Comparison of ENCODE assay signal across 17 mouse cellular contexts in the genomic region with DNA sequence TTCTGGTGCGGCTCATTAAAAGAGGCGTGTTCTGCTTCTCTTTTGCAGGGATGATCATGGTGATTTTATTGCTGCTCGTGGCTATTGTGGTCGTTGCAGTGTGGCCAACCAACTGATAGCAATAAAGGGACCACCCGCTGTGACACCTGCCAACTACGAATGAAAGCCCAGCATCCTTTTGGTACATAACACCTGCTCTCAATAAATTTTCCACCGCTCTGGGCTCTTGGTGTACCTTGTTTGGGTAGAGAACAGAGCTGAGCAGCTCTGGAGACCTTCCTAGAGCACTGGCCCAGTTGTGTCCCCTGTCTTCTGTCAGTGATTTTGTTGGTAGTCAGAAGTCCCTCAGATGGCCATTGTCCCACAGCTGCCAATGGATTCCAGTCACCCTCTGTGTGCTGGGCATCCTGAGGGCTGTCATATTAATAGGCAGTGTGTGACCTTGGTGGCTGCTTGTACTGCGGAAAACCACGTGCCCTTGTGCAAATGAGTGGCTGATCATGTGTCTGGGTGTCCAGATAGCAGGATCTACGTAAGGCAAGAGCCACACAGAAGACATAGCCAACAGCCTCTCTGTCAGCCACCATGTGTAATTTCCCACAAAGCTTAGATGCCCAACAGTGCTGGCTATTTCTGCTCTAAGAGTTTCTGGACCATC.
DNase-seq lines count a peak whose midpoint lies in the region; ATAC-seq and TF ChIP-seq lines count a peak whose summit lies in the region.
"Had no signal": no experiment of that assay in that cellular context is flagged by ENCODE, and none has a peak within 500 bp of the region (broad histone marks: within the 10 kb centered on the region; RNA-seq: fewer than 3 reads in every experiment).

No protein-coding gene starts in this region.

- H3K4me2 ChIP-seq in heart, postnatal 0 days (ENCODE audit: low read depth, low read length), result no peak overlapping the region
- no peak overlapping the region for H3K4me2 ChIP-seq in CH12.LX (ENCODE audit: insufficient read depth, low read depth, poor library complexity, severe bottlenecking)
- no peak overlapping the region for H3K4me2 ChIP-seq in intestine, postnatal 0 days (replicated peaks; ENCODE audit: low read depth)
- H3K4me2 ChIP-seq: embryonic facial prominence, embryonic 15.5 days had no signal

- dilution Hi-C loops in CH12.LX (cut with MboI; ENCODE audit: extremely low pct_ligation_motif_present, extremely low pct_unique_long_range_greater_than_20kb, low sequenced_read_pairs), result no loop called here

- H3K79me2 ChIP-seq in CH12.LX (replicated peaks; ENCODE audit: control insufficient read depth, extremely low read depth, insufficient read depth, poor library complexity, severe bottlenecking), result no peaks in the 10 kb centered on the region

- in situ Hi-C loops in CH12.LX (cut with MboI; ENCODE audit: low pct_ligation_motif_present, low pct_unique_long_range_greater_than_20kb, low sequenced_read_pairs), result loop anchor here (5.0 kb wide), 1 partner anchor 186 kb away; no protein-coding TSS in a partner anchor

- no peak overlapping the region for H3K9ac ChIP-seq in heart, postnatal 0 days (replicated peaks; ENCODE audit: low read depth, low read length)
- H3K9ac ChIP-seq in CH12.LX (ENCODE audit: insufficient read depth, low read depth), result no peak overlapping the region
- no peak overlapping the region for H3K9ac ChIP-seq in intestine, postnatal 0 days (ENCODE audit: low read depth, low read length)
- H3K9ac ChIP-seq: embryonic facial prominence, embryonic 15.5 days; liver, embryonic 14.5 days had no signal

- TF ChIP-seq CTCF in heart, postnatal 0 days (IDR thresholded peaks at IDR 0.05; ENCODE audit: low read depth), result no peak
- no peak for TF ChIP-seq CTCF in CH12.LX (conservative IDR thresholded peaks at IDR 0.05 in 1 of 2, IDR thresholded peaks at IDR 0.05 in 1 of 2; ENCODE audit: low read depth in 2 of 2, low read length in 2 of 2)
- no peak for TF ChIP-seq CTCF in intestine, postnatal 0 days (IDR thresholded peaks at IDR 0.05; ENCODE audit: low read depth)

- H3K36me3 ChIP-seq in heart, postnatal 0 days (replicated peaks; ENCODE audit: control insufficient read depth, insufficient read depth, low read length), result no peaks in the 10 kb centered on the region
- peaks cover 0 to 18% of the 10 kb centered on the region in 2 experiments for H3K36me3 ChIP-seq in CH12.LX (replicated peaks in 1 of 2; ENCODE audit: control insufficient read depth in 1 of 2, insufficient read depth in 1 of 2, low read length in 1 of 2)
- no peaks in the 10 kb centered on the region for H3K36me3 ChIP-seq in intestine, postnatal 0 days (ENCODE audit: control insufficient read depth, insufficient read depth)
- H3K36me3 ChIP-seq: embryonic facial prominence, embryonic 15.5 days had no signal

- peaks cover 20% of the 10 kb centered on the region for H3K4me1 ChIP-seq in heart, postnatal 0 days (ENCODE audit: control insufficient read depth, insufficient read depth)
- peaks cover 31 to 83% of the 10 kb centered on the region in 2 experiments for H3K4me1 ChIP-seq in CH12.LX (ENCODE audit: control insufficient read depth in 1 of 2, insufficient read depth in 2 of 2)
- H3K4me1 ChIP-seq in intestine, postnatal 0 days (replicated peaks; ENCODE audit: control insufficient read depth, insufficient read depth, low read length), result no peaks in the 10 kb centered on the region

- ATAC-seq in heart, postnatal 0 days (ENCODE audit: insufficient read depth, low read depth), result peak; percentile 87
- ATAC-seq in intestine, postnatal 0 days, result no peak
- ATAC-seq: forebrain, embryonic 14.5 days; hindbrain, postnatal 0 days had no signal

- no peak for TF ChIP-seq RAD21 in CH12.LX (IDR thresholded peaks at IDR 0.05; ENCODE audit: low read depth, low read length)

- TF ChIP-seq EP300 in heart, postnatal 0 days (IDR thresholded peaks at IDR 0.05; ENCODE audit: low read depth), result 0 out of 2 replicates have a peak, but pooled peaks have one; percentile 21
- no peak for TF ChIP-seq EP300 in CH12.LX (IDR thresholded peaks at IDR 0.05; ENCODE audit: low read length)

- peak overlapping the region; percentile 52 for H3K27ac ChIP-seq in heart, postnatal 0 days (ENCODE audit: low read depth)
- H3K27ac ChIP-seq in CH12.LX (ENCODE audit: insufficient read depth, low read depth), result no peak overlapping the region
- no peak overlapping the region for H3K27ac ChIP-seq in intestine, postnatal 0 days (ENCODE audit: low read depth, low read length)
- H3K27ac ChIP-seq: embryonic facial prominence, embryonic 15.5 days; hindbrain, postnatal 0 days; liver, embryonic 14.5 days had no signal

- 70% methylated on average over 10 of the region's 10 CpGs for WGBS in heart, postnatal 0 days
- 60% methylated on average over 10 of the region's 10 CpGs for WGBS in intestine, postnatal 0 days

- intact Hi-C loops in heart, postnatal 36 days (cut with DNase I), result no loop called here

- no peaks in the 10 kb centered on the region for H3K9me3 ChIP-seq in heart, postnatal 0 days (replicated peaks; ENCODE audit: control insufficient read depth, low read length)
- H3K9me3 ChIP-seq in CH12.LX (replicated peaks; ENCODE audit: low read length), result no peaks in the 10 kb centered on the region
- H3K9me3 ChIP-seq in intestine, postnatal 0 days (ENCODE audit: control insufficient read depth), result no peaks in the 10 kb centered on the region
- H3K9me3 ChIP-seq: embryonic facial prominence, embryonic 15.5 days had no signal

- DNase-seq in cerebellum, adult 9-10 months, result peak; percentile 38
- DNase-seq in cerebellum, postnatal 36 days, result no peak
- DNase-seq in heart, postnatal 0 days (ENCODE audit: low spot score), result peak; percentile 71
- DNase-seq in heart, postnatal 36 days, result no peak
- DNase-seq in CH12.LX (ENCODE audit: extremely low read depth), result peak; percentile 38
- DNase-seq in natural killer cell, adult 2 months (ENCODE audit: low spot score in 2 of 2), result peak; percentile 32 to 46
- no peak for DNase-seq in layer of hippocampus, postnatal 14 days (ENCODE audit: low spot score in 2 of 2)
- DNase-seq: cerebellum, adult 8-10 months; kidney, adult 8-10 months; kidney, postnatal 36 days; left cerebral cortex, postnatal 4 days; lung, postnatal 10 days had no signal

- H3K4me3 ChIP-seq in heart, postnatal 0 days (ENCODE audit: low read depth, low read length), result no peak overlapping the region
- H3K4me3 ChIP-seq in CH12.LX (replicated peaks in 1 of 3; ENCODE audit: low read depth in 2 of 3, low read length in 2 of 3, poor library complexity in 1 of 3), result no peak overlapping the region
- H3K4me3 ChIP-seq in intestine, postnatal 0 days (ENCODE audit: low read depth, low read length), result no peak overlapping the region
- H3K4me3 ChIP-seq: embryonic facial prominence, embryonic 15.5 days had no signal

- no peak for TF ChIP-seq POLR2A in CH12.LX (IDR thresholded peaks at IDR 0.05; ENCODE audit: low read depth, low read length)

- no peaks in the 10 kb centered on the region for H3K27me3 ChIP-seq in heart, postnatal 0 days (ENCODE audit: control insufficient read depth, insufficient read depth, low read length)
- no peaks in the 10 kb centered on the region for H3K27me3 ChIP-seq in CH12.LX (replicated peaks)
- no peaks in the 10 kb centered on the region for H3K27me3 ChIP-seq in intestine, postnatal 0 days (replicated peaks; ENCODE audit: control insufficient read depth, insufficient read depth, low read length)
- H3K27me3 ChIP-seq: embryonic facial prominence, embryonic 15.5 days had no signal

TF ChIP-seq in CH12.LX, 34 proteins besides CTCF, POLR2A, EP300 and RAD21 (continues in another document):
- TF ChIP-seq USF2 (conservative IDR thresholded peaks at IDR 0.05; ENCODE audit: low read depth, low read length) (peak; percentile 42), SMC3 (IDR thresholded peaks at IDR 0.05; ENCODE audit: low read depth, low read length) (no peak), MAZ (IDR thresholded peaks at IDR 0.05; ENCODE audit: low read depth, low read length) (no peak), MAFK (IDR thresholded peaks at IDR 0.05; ENCODE audit: insufficient replicate concordance, low read length) (no peak), ZNF384 (IDR thresholded peaks at IDR 0.05; ENCODE audit: low read depth, low read length) (no peak), ZC3H11A (IDR thresholded peaks at IDR 0.05; ENCODE audit: low read depth, low read length) (no peak), JUN (IDR thresholded peaks at IDR 0.05; ENCODE audit: insufficient read depth, low read depth, low read length) (no peak), CHD1 (IDR thresholded peaks at IDR 0.05; ENCODE audit: low read depth, low read length) (no peak), GABPA (IDR thresholded peaks at IDR 0.05; ENCODE audit: insufficient replicate concordance, low read depth, low read length) (no peak), NELFE (IDR thresholded peaks at IDR 0.05; ENCODE audit: low read depth, low read length) (no peak), POLR2AphosphoS2 (IDR thresholded peaks at IDR 0.05; ENCODE audit: low read depth, low read length) (no peak), UBTF (IDR thresholded peaks at IDR 0.05; ENCODE audit: low read depth, low read length) (no peak), MYC (IDR thresholded peaks at IDR 0.05; ENCODE audit: low read depth, low read length) (no peak), HCFC1 (IDR thresholded peaks at IDR 0.05; ENCODE audit: low read depth, low read length) (no peak), CHD2 (IDR thresholded peaks at IDR 0.05; ENCODE audit: low read length) (no peak), KAT2A (IDR thresholded peaks at IDR 0.05; ENCODE audit: insufficient replicate concordance, low read length) (no peak), TBP (conservative IDR thresholded peaks at IDR 0.05; ENCODE audit: low read depth, low read length) (no peak), MXI1 (IDR thresholded peaks at IDR 0.05; ENCODE audit: low read depth, low read length) (no peak), TCF12 (IDR thresholded peaks at IDR 0.05; ENCODE audit: low read depth, low read length) (0 out of 2 replicates have a peak, but pooled peaks have one; percentile 12), E2F4 (IDR thresholded peaks at IDR 0.05; ENCODE audit: insufficient replicate concordance, low read depth, low read length) (no peak), MEF2A (IDR thresholded peaks at IDR 0.05; ENCODE audit: borderline replicate concordance, low read depth, low read length) (no peak), ZMIZ1 (IDR thresholded peaks at IDR 0.05; ENCODE audit: low read depth, low read length) (no peak), BHLHE40 (IDR thresholded peaks at IDR 0.05; ENCODE audit: low read depth, low read length) (peak; percentile 62), USF1 (IDR thresholded peaks at IDR 0.05; ENCODE audit: low read depth, low read length) (peak; percentile 49), SIN3A (IDR thresholded peaks at IDR 0.05; ENCODE audit: low read length) (no peak), ZKSCAN1 (IDR thresholded peaks at IDR 0.05; ENCODE audit: borderline replicate concordance, low read depth, low read length) (no peak), IRF4 (IDR thresholded peaks at IDR 0.05; ENCODE audit: low read depth, low read length) (no peak), ETS1 (conservative IDR thresholded peaks at IDR 0.05; ENCODE audit: low read depth, low read length) (0 out of 2 replicates have a peak, but pooled peaks have one; percentile 27)

Comparison
In these comparisons a context has a peak if more than half of its experiments do, and no peak if none do; other contexts are left out.
1. DNase-seq: peak in cerebellum, adult 9-10 months (single experiment), heart, postnatal 0 days (single experiment), CH12.LX (single experiment) and natural killer cell, adult 2 months (2 of 2); none in cerebellum, postnatal 36 days (0 of 2), heart, postnatal 36 days (0 of 2) and layer of hippocampus, postnatal 14 days (0 of 2).